Mouse (Mus musculus) neutrophil, adult 5-6 weeks (primary cell): ENCODE results near the gene 2310011J03Rik. TPM values are rescaled to one million over a fixed set of nuclear protein-coding genes. Genes with fewer than 3 reads are reported as not detected.
A peak's percentile ranks its signal among the peaks of the same experiment; 100 is the strongest.

Experiments
- ATAC-seq: fragments of 151-379, 151-347 bp; 2 replicates; pipeline ENCODE4 v1.8.0; 2017; ENCODE audit warnings: mild to moderate bottlenecking, moderate TSS enrichment; ENCODE audit not compliant: insufficient number of reproducible peaks, poor library complexity, low FRiP score, severe bottlenecking; ENCODE audit errors: extremely low read depth
- total RNA-seq: library from RNA; stranded (forward); fragments of 200-1000 nt; gene quantifications from 2 replicates; pipeline ENCODE4 v1.2.3, GENCODE M21; 2017

The 2310011J03Rik gene
- total RNA-seq, 1 experiment from 2014 or later = 17.5 TPM

DNA sequence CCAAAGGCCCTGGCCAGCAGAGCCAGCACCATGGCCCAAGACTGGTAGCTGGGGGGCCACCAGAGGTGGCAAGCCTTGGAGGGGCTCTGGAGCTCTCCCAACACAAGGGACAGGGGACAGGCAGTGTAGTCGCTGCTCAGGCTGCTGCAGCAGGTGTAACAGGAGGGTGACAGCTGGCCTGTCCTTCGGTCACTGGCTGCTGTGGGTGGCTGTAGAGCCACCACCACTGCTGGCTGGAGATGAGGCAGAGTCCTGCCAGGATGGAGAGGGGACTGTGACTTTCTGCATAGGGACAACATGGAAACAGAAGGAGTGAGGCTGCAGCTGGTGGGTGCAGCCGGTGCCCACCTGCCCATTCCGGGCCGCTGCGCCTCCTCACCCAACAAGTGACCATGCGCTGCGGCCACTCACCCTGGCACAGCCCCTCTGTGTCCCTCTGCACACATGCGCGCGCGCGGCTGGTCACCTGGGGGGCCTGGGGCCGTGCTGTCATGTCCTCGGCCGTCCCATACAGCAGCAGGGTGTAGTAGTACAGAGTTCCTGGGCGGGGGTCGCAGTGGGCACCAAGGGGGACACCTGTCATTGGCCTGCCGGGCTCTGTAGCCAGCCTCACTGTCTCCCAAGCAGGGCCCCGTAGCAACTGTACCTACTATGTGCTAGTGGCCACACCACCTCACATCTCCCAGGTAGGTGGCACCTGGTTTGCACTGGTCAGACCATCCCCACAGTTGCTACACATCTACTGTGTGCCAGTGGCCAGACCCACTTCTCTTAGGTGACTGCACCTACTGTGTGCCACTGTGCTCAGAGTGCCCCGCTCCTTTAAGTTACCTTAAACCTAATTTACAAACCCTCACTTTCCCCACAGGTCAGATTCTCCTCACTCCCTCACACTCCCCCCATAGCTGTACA lies 1.6 kb upstream of the 2310011J03Rik start:
- ATAC-seq = no peak

DNA sequence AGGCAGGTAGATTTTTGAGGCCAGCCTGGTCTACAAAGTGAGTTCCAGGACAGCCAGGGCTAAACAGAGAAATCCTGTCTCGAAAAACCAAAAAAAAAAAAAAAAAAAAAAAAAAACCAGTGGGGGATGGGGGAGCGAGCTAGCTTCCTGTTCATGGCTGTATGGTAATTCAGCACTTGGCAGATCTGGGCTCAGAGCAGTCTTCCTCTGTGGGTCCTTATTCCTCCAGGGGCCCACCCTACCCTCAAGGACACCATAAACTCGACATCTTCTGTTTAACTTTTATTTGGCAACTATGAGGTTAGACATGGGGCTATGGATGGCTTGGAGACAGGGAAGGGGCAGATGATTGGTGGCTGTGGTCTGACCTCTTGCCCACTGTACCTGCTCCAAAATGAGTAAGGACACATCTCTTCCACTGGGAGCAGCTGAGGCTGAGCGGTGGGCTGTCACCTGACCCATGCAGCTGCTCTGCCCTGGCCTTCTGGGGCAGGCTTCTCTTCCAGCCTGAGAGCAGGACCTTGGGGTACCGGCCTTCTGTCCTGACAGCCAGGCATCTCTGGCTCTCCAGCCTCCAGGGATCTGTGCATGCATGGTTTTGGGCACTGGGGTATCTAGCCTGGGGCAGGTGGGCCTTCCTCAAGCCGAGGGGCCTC lies 805 bp upstream of the 2310011J03Rik start:
- no peak for ATAC-seq

GRCm38 (mm10) chr10:80317011-80317410 lies 3.3 kb downstream of the 2310011J03Rik start:
- ATAC-seq = no peak

- ATAC-seq = no peak
Observed at GRCm38 (mm10) chr10:80316359-80316781, 4.0 kb downstream of the 2310011J03Rik start.

GRCm38 (mm10) chr10:80315315-80315714 lies 5.0 kb downstream of the 2310011J03Rik start:
- ATAC-seq = no peak

DNA sequence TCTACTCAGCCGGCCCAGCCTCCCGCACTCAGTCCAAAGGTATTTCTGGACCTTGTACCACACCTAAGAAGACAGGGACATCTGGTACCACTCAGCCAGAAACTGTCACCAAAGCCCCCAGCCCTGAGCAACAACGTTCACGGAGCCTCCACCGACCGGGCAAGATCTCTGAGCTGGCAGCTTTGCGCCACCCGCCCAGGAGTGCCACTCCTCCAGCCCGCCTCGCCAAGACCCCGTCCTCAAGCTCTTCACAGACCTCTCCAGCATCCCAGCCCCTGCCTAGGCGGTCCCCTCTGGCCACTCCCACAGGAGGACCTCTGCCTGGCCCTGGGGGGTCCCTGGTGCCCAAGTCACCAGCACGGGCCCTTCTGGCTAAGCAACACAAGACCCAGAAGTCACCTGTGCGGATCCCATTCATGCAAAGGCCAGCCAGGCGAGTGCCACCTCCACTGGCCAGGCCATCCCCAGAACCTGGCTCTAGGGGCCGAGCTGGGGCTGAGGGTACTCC lies 5.8 kb downstream of the 2310011J03Rik start:
- no peak for ATAC-seq

GRCm38 (mm10) chr10:80313627-80314201 lies 6.6 kb downstream of the 2310011J03Rik start:
- peak; percentile 60 for ATAC-seq

DNA sequence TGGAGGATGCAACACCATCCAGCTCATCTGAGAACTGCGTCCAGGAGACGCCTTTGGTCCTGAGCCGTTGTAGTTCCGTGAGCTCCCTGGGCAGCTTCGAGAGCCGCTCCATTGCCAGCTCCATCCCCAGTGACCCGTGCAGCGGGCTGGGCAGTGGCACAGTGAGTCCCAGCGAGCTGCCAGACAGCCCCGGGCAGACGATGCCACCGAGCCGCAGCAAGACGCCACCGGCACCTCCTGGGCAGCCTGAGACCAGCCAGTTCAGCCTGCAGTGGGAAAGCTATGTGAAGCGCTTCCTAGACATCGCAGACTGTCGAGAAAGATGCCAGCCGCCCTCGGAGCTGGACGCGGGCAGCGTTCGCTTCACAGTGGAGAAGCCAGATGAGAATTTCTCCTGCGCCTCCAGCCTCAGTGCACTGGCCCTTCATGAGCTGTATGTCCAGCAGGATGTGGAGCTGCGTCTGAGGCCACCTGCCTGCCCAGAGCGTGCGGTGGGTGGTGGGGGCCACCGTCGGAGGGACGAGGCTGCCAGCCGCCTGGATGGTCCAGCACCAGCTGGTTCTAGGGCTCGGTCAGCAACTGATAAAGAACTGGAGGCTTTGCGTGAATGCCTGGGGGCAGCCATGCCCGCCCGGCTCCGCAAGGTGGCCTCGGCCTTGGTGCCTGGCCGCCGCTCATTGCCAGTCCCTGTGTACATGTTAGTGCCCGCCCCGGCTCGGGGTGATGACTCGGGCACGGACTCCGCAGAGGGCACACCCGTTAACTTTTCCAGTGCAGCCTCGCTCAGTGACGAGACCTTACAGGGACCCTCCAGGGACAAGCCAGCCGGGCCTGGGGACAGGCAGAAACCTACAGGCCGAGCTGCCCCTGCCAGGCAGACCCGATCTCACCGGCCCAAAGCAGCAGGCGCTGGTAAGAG lies 7.5 kb downstream of the 2310011J03Rik start:
- no peak for ATAC-seq

- ATAC-seq = no peak
Observed at GRCm38 (mm10) chr10:80311560-80311959, 8.8 kb downstream of the 2310011J03Rik start.

DNA sequence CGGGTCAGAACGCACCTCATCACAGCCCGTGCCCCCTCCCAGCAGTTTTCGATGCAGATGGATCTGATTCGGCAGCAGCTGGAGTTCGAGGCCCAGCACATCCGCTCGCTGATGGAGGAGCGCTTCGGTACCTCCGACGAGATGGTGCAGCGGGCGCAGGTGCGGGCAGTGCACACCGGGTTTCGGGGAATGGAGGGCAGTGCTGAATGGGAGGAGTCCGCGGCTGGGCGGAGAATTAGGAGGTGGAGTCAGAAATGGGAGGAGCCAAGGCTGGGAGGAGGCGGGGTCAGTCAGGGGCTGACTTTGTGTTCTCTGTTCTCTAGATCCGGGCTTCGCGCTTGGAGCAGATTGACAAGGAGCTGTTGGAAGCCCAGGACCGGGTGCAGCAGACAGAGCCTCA lies 15.5 kb downstream of the 2310011J03Rik start:
- ATAC-seq = peak; percentile 53

DNA sequence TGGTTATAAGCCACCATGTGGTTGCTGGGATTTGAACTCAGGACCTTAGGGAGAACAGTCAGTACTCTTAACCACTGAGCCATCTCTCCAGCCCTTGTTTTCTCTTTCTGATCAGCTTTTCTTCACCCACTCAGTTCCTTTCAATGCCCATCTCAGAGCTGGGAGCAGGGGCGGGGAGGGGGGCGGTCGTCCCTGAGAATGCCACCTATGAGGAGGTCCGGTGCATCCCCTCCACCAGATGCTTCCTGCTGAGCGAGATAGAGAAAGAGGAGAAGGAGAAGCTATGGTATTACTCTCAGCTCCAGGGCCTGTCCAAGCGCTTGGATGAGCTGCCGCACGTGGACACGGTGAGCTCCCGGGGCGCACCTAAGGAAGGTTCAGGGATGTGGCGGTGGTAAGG lies 15.9 kb downstream of the 2310011J03Rik start:
- ATAC-seq = no peak

GRCm38 (mm10) chr10:80302471-80302881 lies 17.9 kb downstream of the 2310011J03Rik start:
- ATAC-seq = no peak

- ATAC-seq = no peak
Observed at GRCm38 (mm10) chr10:80302082-80302355, 18.3 kb downstream of the 2310011J03Rik start.

- ATAC-seq = no peak
Observed at GRCm38 (mm10) chr10:80301256-80302081, 18.9 kb downstream of the 2310011J03Rik start.

- ATAC-seq = no peak
Observed at GRCm38 (mm10) chr10:80300672-80301181, 19.6 kb downstream of the 2310011J03Rik start.

DNA sequence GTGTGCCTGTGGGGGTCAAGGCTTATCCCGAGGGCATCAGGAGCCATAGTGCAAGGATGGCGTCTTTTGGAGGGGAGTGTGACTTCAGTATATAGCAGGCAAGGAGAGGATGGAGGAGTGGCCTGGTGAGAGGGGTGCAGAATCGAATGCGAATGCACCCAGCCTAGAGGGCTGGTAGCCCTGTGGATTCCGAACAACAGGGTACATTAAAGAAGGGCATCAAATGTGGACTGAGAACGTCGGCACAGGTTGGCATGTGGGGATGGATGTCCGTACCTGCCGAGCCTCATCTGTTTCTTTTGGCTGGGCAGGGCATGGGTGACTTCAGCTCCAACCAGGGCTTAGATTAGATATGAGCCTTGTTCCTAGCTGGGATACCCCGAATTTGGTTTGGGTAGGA lies 20.5 kb downstream of the 2310011J03Rik start:
- no peak for ATAC-seq

GRCm38 (mm10) chr10:80299301-80299700 lies 21.0 kb downstream of the 2310011J03Rik start:
- ATAC-seq = no peak
